Mouse (Mus musculus): ENCODE results near the gene Tent2.

- TF ChIP-seq CTCF (IDR thresholded peaks at IDR 0.05) (no peak), EP300 (IDR thresholded peaks at IDR 0.05) (no peak)
These were observed 14.6 kb downstream of the Tent2 start for GRCm38 (mm10) chr13:93177571-93177970.

Measured in lung, postnatal 0 days (tissue).